Mouse (Mus musculus): ENCODE data around the gene Vgll3. TPM values are rescaled to one million over a fixed set of nuclear protein-coding genes. Genes with fewer than 3 reads are reported as not detected.

Gene Vgll3
- 1.3 and 1.7 TPM in 2 replicates for polyA plus RNA-seq (2015; fragmentation: Nextera tagmentation; extraction: Ambion mirVana)

GRCm38 (mm10) chr16:65814918-65815881 lies at the start of gene Vgll3:
Gene Vgll3, plus strand, starts transcription at chr16:65815257.

Data from spleen, postnatal 0 days (tissue).